Mouse (Mus musculus) G1E (cell line): ENCODE data around the gene Plcl2. TPM values are rescaled to one million over a fixed set of nuclear protein-coding genes. Genes with fewer than 3 reads are reported as not detected.

Experiments
- ATAC-seq: 2 replicates; pipeline ENCODE4 v1.8.0; 2016; ENCODE audit warnings: mild to moderate bottlenecking; ENCODE audit not compliant: insufficient number of reproducible peaks, poor library complexity, low FRiP score, severe bottlenecking; ENCODE audit errors: extremely low read depth
- DNase-seq: peaks from one replicate; pipeline ENCODE4 v3.0.0; 2012; ENCODE audit warnings: low spot score
- H3K27me3 ChIP-seq: 2 replicates; pipeline ENCODE4 v1.6.1; 2012; ENCODE audit warnings: mild to moderate bottlenecking, low read length, inconsistent platforms; ENCODE audit not compliant: insufficient read depth
- H3K36me3 ChIP-seq: replicated peaks from 2 replicates; pipeline ENCODE3; 2012; ENCODE audit warnings: mild to moderate bottlenecking, inconsistent platforms
- H3K4me1 ChIP-seq: 2 replicates; pipeline ENCODE4 v1.6.1; 2012; ENCODE audit warnings: low read depth, low read length, inconsistent platforms, mixed read lengths; ENCODE audit not compliant: insufficient read depth
- H3K4me3 ChIP-seq: 2 replicates; pipeline ENCODE4 v1.5.1; 2012; ENCODE audit warnings: low read depth, mild to moderate bottlenecking, inconsistent platforms, low read length, moderate library complexity, mixed read lengths
- H3K9me3 ChIP-seq: replicated peaks from 2 replicates; pipeline ENCODE4 v1.6.1; 2012; ENCODE audit warnings: inconsistent platforms
- CTCF ChIP-seq: IDR thresholded peaks from 2 replicates; pipeline ENCODE4 v1.5.1; 2012; ENCODE audit warnings: low read depth, low read length, inconsistent platforms, mixed read lengths
- GATA1 ChIP-seq: IDR thresholded peaks from 2 replicates; pipeline ENCODE4 v1.6.1; 2012; ENCODE audit warnings: borderline replicate concordance, low read length, inconsistent platforms, mixed read lengths
- GATA2 ChIP-seq: IDR thresholded peaks from 2 replicates; pipeline ENCODE4 v1.6.1; 2012; ENCODE audit warnings: low read depth, low read length, inconsistent platforms, borderline replicate concordance
- POLR2AphosphoS5 ChIP-seq: IDR thresholded peaks from 2 replicates; pipeline ENCODE4 v1.6.1; 2012; ENCODE audit warnings: low read depth, low read length, inconsistent platforms; ENCODE audit not compliant: insufficient replicate concordance
- TAL1 ChIP-seq: conservative IDR thresholded peaks from 2 replicates; pipeline ENCODE4 v1.6.1; 2012; ENCODE audit warnings: low read depth, low read length, inconsistent platforms, mixed read lengths
- polyA plus RNA-seq: library from polyadenylated mRNA; stranded (reverse); fragments of >175 nt; gene quantifications from 2 replicates; pipeline ENCODE4 v1.2.3, GENCODE M21; 2012
- total RNA-seq, 2 experiments: library from RNA; stranded (forward) in 1 of 2; stranded (reverse) in 1 of 2; fragments of 200-1000 nt in 1 of 2; fragments of >200 nt in 1 of 2; fragmentation: Nextera tagmentation in 1 of 2; gene quantifications; 2 replicates each; pipeline ENCODE4 v1.2.3; 2014 to 2017

Plcl2 gene
- total and polyA plus RNA-seq, 3 experiments: 0.22 to 13.7 TPM; not detected in 1

DNA sequence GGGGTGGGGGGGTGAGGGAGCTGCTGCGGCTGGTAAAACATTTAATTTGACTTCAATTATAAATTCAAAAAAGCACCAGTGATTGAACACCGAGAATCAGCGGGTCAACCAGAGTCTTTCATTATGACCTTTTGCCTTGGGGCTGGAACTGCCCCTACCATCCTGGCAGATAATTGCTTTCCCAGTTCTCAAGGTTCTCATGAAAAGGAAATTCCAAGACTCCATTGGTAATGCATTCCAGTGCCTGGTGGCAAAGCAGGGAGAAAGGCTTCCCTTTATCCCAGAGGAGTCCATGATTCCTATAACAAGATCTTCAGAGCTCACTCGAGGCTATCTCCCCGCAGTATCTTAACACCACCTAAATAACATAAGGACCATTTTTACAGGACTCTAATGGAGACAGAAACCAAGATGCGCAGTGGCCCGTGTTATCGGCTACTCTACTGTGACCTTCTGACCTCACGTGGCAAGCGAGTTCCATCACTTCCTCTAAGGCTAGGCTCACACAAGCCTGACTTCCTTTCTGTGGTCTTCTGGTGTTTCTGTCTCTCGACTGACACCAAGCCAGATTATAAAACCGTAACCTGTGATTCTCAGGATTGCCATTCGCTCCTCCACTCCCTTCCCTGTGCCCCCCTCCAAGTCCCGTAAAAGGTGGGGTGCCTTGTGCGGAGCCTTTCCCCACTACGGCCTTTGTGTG lies 10.0 kb upstream of the Plcl2 start:
- no peak for TF ChIP-seq POLR2AphosphoS5
- H3K4me3 ChIP-seq: no peak overlapping the region
- no peaks in the 10 kb centered on the region for H3K27me3 ChIP-seq
- H3K9me3 ChIP-seq: peaks cover 61% of the 10 kb centered on the region
- no peaks in the 10 kb centered on the region for H3K36me3 ChIP-seq
- no peak for DNase-seq
- H3K4me1 ChIP-seq: no peaks in the 10 kb centered on the region
- no peak for ATAC-seq

DNA sequence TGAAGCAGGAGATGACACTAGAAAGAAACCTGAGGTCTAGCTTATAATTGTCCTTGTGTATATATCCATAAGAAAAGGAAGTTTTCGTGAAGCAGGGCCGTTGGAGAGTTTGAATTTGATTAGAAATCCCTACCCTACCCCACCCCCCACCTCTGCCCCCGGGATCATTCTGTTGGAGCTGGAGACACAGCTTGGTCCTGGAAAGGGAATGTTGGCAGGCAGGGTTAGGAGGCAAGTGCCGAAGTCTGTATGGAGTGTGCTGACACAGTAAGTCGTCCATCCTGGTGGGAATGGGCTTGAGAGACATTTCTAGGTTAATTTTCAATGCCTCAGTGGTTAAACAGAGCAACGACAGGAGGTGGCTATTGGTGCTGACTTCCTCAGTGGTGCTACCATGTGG lies 8.4 kb upstream of the Plcl2 start:
- Histone ChIP-seq H3K36me3 (no peaks in the 10 kb centered on the region), H3K9me3 (peaks cover 60% of the 10 kb centered on the region), H3K27me3 (no peaks in the 10 kb centered on the region), H3K4me1 (no peaks in the 10 kb centered on the region), H3K4me3 (no peak overlapping the region)
- no peak for TF ChIP-seq TAL1
- TF ChIP-seq GATA2: no peak
- no peak for TF ChIP-seq CTCF
- TF ChIP-seq GATA1: no peak
- TF ChIP-seq POLR2AphosphoS5: no peak
- DNase-seq (no peak), ATAC-seq (no peak)

DNA sequence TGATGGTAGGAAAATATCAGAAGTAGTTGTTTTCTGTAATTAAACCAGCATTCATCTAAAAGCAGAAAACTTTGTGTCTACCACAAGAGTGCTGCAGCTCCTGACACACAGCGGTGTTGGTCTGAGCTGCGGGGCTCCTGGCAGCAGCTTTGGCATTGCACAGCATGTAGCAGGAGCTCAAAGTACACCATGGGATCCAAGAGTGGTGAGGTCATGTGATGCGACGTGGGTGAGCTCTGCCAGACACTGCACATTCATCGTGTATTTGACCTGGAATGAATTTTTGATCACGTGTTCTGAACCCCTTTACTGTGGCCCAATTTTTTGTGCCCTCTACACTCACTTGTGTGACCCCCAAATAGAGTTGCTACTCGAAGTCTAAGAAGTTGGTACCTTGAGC lies 6.1 kb upstream of the Plcl2 start:
- Histone ChIP-seq H3K9me3 (peaks cover 55% of the 10 kb centered on the region), H3K27me3 (no peaks in the 10 kb centered on the region), H3K4me3 (no peak overlapping the region), H3K36me3 (no peaks in the 10 kb centered on the region), H3K4me1 (no peaks in the 10 kb centered on the region)
- DNase-seq (no peak), ATAC-seq (no peak)
- TF ChIP-seq POLR2AphosphoS5: no peak
- TF ChIP-seq TAL1: no peak
- TF ChIP-seq GATA2: no peak
- TF ChIP-seq CTCF: no peak
- TF ChIP-seq GATA1: no peak

DNA sequence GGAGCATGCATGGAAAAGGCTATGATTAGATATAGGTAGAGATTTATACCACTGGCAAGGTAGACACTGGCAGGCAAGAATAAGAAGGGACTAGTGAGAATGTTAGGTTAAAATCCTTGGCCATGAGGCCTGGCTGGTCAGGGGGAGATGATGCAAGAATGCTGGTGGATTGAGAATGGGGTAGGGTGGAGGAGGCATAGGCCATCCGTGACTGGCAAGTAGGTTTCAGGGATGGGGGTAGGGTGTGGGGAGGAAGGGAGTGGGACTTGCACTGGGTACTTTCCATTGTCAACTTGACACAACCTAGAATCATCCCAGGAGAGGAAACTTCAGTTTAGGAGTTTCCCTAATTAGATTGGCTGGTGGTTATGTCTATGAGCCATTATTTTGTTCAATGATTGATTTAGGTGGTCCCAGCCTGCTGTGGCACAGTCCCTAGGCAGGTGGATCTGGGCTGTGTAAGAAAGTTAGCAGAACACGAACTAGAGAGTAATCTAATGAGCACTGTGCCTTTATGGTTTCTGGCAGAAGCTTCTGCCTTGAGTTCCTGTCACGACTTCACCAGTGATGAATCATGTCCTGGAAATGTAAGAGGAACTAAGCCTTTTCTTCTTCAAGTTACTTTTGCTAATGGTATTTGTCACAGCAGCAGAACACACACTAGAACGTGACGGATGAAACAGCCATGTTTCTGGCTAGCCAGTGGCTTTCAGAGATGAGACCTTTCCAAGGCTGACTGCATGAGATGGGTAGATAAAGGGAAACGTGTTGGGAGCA lies 4.9 kb upstream of the Plcl2 start:
- Histone ChIP-seq H3K36me3 (no peaks in the 10 kb centered on the region), H3K9me3 (peaks cover 57% of the 10 kb centered on the region), H3K27me3 (no peaks in the 10 kb centered on the region), H3K4me3 (no peak overlapping the region), H3K4me1 (no peaks in the 10 kb centered on the region)
- TF ChIP-seq GATA1 (no peak), GATA2 (no peak), CTCF (no peak), POLR2AphosphoS5 (no peak), TAL1 (no peak)
- ATAC-seq: no peak
- no peak for DNase-seq

DNA sequence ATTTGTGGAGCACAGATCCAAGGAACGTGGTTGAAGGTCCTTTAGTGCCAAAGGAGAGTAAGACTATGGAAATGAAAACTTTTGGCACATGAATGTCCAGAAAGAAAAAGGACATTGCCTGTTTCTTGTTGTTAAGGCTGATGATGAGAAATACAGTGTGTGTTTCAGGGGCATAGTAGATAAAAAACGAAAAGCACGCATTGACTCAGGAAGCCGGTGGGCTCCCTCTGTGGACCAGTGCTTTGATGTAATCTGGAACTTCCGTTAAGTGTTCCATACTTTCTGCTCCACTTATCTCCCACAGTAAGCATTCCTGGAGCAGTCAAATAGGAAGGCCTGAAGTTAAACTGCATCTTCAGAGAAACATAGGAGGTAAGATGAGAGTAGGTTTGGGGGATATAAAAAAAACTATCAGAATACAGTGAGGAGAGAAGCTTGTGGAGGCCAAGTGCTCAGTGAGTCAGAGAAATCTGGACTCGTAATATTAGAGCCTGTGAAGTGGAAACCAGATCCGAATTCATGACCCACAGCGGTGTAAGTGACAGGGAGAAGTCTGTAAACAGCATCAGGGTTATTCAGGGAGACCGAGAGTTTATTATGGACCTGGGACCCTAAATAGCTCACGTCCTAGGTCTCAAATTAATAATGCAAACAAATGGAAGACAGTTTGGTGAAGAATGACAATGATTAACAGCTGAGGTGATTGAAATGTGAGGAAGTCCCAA lies 3.1 kb upstream of the Plcl2 start:
- Histone ChIP-seq H3K27me3 (no peaks in the 10 kb centered on the region), H3K4me3 (no peak overlapping the region), H3K4me1 (no peaks in the 10 kb centered on the region), H3K36me3 (no peaks in the 10 kb centered on the region), H3K9me3 (peaks cover 60% of the 10 kb centered on the region)
- TF ChIP-seq GATA2: no peak
- TF ChIP-seq TAL1: no peak
- no peak for TF ChIP-seq GATA1
- TF ChIP-seq CTCF: no peak
- TF ChIP-seq POLR2AphosphoS5: no peak
- ATAC-seq (no peak), DNase-seq (no peak)

DNA sequence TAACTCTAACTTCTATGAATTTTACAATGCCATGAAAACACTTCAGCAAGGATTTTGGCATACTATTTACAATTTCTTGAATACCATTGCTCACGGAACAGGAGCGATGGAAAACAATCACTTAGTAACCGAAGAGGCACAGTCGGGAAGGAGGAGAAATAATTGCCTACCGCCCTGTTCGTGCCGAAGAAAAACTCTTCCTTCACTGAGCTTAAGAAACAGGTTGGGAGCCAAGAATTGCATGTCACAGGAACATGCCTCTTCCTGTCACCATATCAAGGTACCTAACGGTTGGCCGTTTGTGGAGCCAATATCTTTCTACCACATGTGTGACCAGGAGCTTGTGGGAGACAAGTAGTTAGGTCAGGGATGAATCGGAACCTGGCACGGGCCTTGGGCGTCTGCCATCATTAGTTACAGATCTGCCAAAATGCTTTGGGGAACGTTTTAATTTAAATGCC lies 2.3 kb upstream of the Plcl2 start:
- peaks cover 54% of the 10 kb centered on the region for H3K9me3 ChIP-seq
- ATAC-seq: no peak
- no peak for DNase-seq
- TF ChIP-seq CTCF (no peak), POLR2AphosphoS5 (no peak), GATA2 (no peak), TAL1 (no peak), GATA1 (no peak)
- H3K36me3 ChIP-seq: no peaks in the 10 kb centered on the region
- H3K4me1 ChIP-seq: no peaks in the 10 kb centered on the region
- H3K27me3 ChIP-seq: no peaks in the 10 kb centered on the region
- H3K4me3 ChIP-seq: no peak overlapping the region
